Mouse (Mus musculus) gastrocnemius, adult 2 months (tissue): ENCODE measurements around the gene Gm4312. TPM values are rescaled to one million over a fixed set of nuclear protein-coding genes. Genes with fewer than 3 reads are reported as not detected.
"Not testable (repeated sequence)": the region's sequence is repeated elsewhere in the genome, so short reads cannot be mapped to it uniquely, and the experiment has no call there.

Source experiments
- DNase-seq: peaks from one replicate; pipeline ENCODE4 v3.0.0; 2022
- H3K27ac ChIP-seq: fragments of 200-600 bp; 2 replicates; pipeline ENCODE4 v1.8.1; 2022; ENCODE audit warnings: mild to moderate bottlenecking
- H3K4me3 ChIP-seq: fragments of 200-600 bp; 2 replicates; pipeline ENCODE4 v1.8.1; 2022; ENCODE audit warnings: mild to moderate bottlenecking, moderate library complexity
- CTCF ChIP-seq: fragments of 200-600 bp; IDR thresholded peaks from 2 replicates; pipeline ENCODE4 v1.8.1; 2022; ENCODE audit warnings: antibody characterized with exemption, mild to moderate bottlenecking, moderate library complexity
- intact Hi-C: fragments of 180-260 bp; cut with DNase I; formaldehyde crosslinking; loops from one replicate; pipeline ENCODE4 v1.15.1; 2025
- long read RNA-seq, 2 experiments: library from polyadenylated mRNA; stranded (forward); transcript quantifications; one replicate each; pipeline ENCODE4 v2.0.0; 2021
- total RNA-seq, 2 experiments: library from RNA; stranded (reverse); gene quantifications; 2 replicates each; pipeline ENCODE4 v1.2.3; 2021

Gm4312 gene
- total RNA-seq = not detected
- long read RNA-seq, experiment 1 = 0 reads
- long read RNA-seq, experiment 2 = 0 reads

GRCm38 (mm10) chr10:100382460-100382859 lies at the start of gene Gm4312:
TSS of gene Gm4312 (minus strand) at chr10:100382560.
- intact Hi-C loops, H3K27ac ChIP-seq, DNase-seq, H3K4me3 ChIP-seq: not testable (repeated sequence)

DNA sequence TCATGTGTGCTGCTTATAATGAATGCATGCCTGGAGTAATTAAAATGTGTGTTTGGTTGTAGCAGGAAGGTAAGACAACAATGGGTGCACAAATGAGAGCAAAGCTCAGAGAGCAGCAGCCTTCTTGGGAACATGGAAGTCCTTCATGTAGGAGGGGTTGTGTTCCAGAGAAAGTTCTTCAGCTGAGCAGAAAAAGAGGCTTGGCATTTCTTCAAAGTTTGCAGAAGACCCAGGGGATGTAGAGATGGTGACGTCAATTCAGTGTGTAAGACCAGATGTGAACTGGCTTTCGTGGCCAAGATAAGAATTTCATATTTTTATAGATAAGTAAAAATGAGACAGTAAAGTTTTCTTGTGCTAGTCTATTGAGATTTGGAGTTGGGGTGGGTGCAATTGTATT lies 45.2 kb upstream of the Gm4312 start:
- Histone ChIP-seq H3K27ac (peak overlapping the region; percentile 16; the same call in 1 of the 2 replicates), H3K4me3 (no peak overlapping the region)
- no peak for TF ChIP-seq CTCF
- DNase-seq = no peak
- intact Hi-C loops = no loop called here

GRCm38 (mm10) chr10:100415566-100415965 lies 33.2 kb upstream of the Gm4312 start:
- Histone ChIP-seq H3K4me3 (no peak overlapping the region), H3K27ac (no peak overlapping the region)
- intact Hi-C loops = no loop called here
- no peak for TF ChIP-seq CTCF
- no peak for DNase-seq

- intact Hi-C loops = loop anchor here (10.0 kb wide), 1 partner anchor 198 kb away; no protein-coding TSS in a partner anchor
- DNase-seq, H3K4me3 ChIP-seq, H3K27ac ChIP-seq: not testable (repeated sequence)
Measured at GRCm38 (mm10) chr10:100402301-100402700, 19.9 kb upstream of the Gm4312 start.

DNA sequence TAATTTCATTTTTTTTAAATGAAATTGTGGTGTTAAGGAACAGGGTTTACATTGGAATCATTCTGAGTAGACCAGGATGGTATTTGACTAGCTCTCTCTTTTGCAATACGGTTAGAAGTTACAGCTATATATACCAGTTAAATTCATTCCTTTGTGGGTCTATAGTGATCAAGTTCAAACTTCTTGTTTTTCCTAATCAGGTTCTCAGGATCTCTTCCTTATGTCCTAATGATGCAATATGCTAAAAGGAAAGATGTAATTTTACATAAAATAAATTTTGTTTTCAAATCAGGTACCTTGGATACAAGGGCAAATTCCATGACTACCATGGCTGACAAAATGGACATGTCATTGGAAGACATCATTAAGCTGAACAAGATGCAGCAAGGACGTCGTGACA lies 21.3 kb downstream of the Gm4312 start, which contains the start of gene Gm4307:
TSS of gene Gm4307 (plus strand) at position 301 of the 400 bp plus-strand sequence.
- intact Hi-C loops, H3K27ac ChIP-seq, H3K4me3 ChIP-seq, DNase-seq: not testable (repeated sequence)

DNA sequence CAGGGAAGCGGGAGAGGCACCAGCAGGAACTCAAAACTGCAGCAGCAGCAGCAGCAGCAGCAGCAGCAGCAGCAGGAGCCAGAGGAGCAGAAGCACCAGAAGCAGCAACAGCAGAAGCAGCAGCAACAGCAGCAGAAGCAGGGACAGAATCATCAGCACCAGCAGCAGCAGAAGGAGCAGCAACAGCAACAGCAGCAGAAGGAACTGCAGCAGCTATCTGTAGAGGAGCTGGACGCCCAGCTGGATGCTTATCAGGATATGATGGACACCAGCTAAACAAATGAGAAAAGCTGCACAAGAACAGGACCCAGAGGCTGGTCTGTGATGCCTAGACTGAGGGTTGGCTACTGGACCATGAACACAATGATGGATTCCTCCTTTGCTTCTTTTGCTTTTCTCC lies 25.5 kb downstream of the Gm4312 start:
- DNase-seq = peak; percentile 21
- H3K27ac ChIP-seq, H3K4me3 ChIP-seq, intact Hi-C loops: not testable (repeated sequence)

GRCm38 (mm10) chr10:100350793-100351192 lies 31.6 kb downstream of the Gm4312 start, which contains the start of gene Gm4305:
TSS of gene Gm4305 (plus strand) at chr10:100351093.
- H3K4me3 ChIP-seq, H3K27ac ChIP-seq, DNase-seq, intact Hi-C loops: not testable (repeated sequence)

DNA sequence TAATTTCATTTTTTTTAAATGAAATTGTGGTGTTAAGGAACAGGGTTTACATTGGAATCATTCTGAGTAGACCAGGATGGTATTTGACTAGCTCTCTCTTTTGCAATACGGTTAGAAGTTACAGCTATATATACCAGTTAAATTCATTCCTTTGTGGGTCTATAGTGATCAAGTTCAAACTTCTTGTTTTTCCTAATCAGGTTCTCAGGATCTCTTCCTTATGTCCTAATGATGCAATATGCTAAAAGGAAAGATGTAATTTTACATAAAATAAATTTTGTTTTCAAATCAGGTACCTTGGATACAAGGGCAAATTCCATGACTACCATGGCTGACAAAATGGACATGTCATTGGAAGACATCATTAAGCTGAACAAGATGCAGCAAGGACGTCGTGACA lies 36.7 kb downstream of the Gm4312 start, which contains the start of gene Gm4303:
TSS of gene Gm4303 (plus strand) at position 301 of the 400 bp plus-strand sequence.
- intact Hi-C loops, DNase-seq, H3K27ac ChIP-seq, H3K4me3 ChIP-seq: not testable (repeated sequence)

- intact Hi-C loops, DNase-seq, H3K4me3 ChIP-seq, H3K27ac ChIP-seq: not testable (repeated sequence)
Measured at GRCm38 (mm10) chr10:100340536-100340935, 41.8 kb downstream of the Gm4312 start, which contains the start of gene Gm4302. TSS of gene Gm4302 (plus strand) at chr10:100340836.

- DNase-seq, intact Hi-C loops, H3K27ac ChIP-seq, H3K4me3 ChIP-seq: not testable (repeated sequence)
Measured at GRCm38 (mm10) chr10:100335376-100335775, 47.0 kb downstream of the Gm4312 start, which contains the start of gene Gm4301. TSS of gene Gm4301 (plus strand) at chr10:100335676.

Other genes with a start within 250 kb of the Gm4312 start
- not detected for gene Gm4301, start 46.9 kb downstream of the Gm4312 start, total RNA-seq
- gene Gm4302, start 41.7 kb downstream of the Gm4312 start, total RNA-seq = not detected
- gene Gm4303, start 36.6 kb downstream of the Gm4312 start, total RNA-seq = not detected
- not detected for gene Gm4305, start 31.5 kb downstream of the Gm4312 start, total RNA-seq
- gene Gm4307, start 21.2 kb downstream of the Gm4312 start, total RNA-seq = not detected
- gene Tmtc3, start 104.8 kb upstream of the Gm4312 start, total RNA-seq = 10 to 100 TPM in 1 of 2 experiments, 1 to 10 TPM in 1; 10.0 to 11.7 TPM
- gene Cep290, start 105.0 kb upstream of the Gm4312 start, total RNA-seq = 1 to 10 TPM; 3.4 to 3.7 TPM
- gene 4930430F08Rik, start 207.9 kb upstream of the Gm4312 start, total RNA-seq = 10 to 100 TPM in 1 of 2 experiments, 1 to 10 TPM in 1; 9.5 to 10.9 TPM
- gene 1700017N19Rik, start 207.9 kb upstream of the Gm4312 start, total RNA-seq = not detected